Mouse (Mus musculus): Measurements from ENCODE around the gene Efnb2. TPM values are rescaled to one million over a fixed set of nuclear protein-coding genes. Genes with fewer than 3 reads are reported as not detected.

The Efnb2 gene
- polyA plus RNA-seq, 1 experiment = 161 TPM

DNA sequence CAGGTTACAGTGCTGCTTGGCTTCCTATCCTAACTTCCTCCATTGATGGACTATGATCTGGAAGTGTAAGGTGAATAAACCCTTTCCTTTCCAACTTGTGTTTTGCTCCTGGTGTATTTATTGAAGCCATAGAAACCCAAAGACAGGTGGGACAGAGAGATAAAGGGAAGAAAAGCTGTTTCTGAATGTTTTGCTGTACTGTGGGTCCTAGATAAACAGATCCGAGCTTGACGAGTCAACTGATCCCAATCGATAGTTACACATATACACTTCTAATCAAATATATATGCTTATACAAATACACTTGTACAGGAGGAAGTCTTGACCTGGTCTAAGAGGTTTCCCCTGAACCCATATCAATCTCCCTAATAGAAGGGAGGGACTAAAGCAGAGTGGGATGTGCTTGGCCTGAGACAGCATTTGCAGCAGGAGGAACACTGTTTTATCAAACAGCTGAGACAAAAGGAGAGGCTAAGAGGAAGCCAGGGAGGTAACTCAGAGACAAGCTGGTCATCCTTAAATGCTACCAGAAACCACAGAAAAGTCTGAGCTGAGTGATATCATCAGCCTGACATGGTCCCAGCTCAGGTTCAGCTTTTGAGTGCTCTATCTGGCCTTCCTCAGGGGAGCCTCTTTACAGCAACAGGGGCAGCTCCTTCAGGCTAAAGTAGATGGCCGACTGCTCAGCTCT is 77.6 kb downstream of the Efnb2 start:
- 82% methylated on average over 4 of the region's 4 CpGs for WGBS
- DNase-seq = no peak
- Histone ChIP-seq H3K4me3 (replicated peaks; ENCODE audit: extremely low read depth, low read depth, low read length) (no peak overlapping the region), H3K4me1 (ENCODE audit: control insufficient read depth, insufficient read depth, low read length) (no peaks in the 10 kb centered on the region)
- TF ChIP-seq CTCF (IDR thresholded peaks at IDR 0.05; ENCODE audit: insufficient read depth, low read length) = no peak
- TF ChIP-seq POLR2A (IDR thresholded peaks at IDR 0.05; ENCODE audit: borderline replicate concordance, extremely low read depth, low read depth, low read length) = no peak

DNA sequence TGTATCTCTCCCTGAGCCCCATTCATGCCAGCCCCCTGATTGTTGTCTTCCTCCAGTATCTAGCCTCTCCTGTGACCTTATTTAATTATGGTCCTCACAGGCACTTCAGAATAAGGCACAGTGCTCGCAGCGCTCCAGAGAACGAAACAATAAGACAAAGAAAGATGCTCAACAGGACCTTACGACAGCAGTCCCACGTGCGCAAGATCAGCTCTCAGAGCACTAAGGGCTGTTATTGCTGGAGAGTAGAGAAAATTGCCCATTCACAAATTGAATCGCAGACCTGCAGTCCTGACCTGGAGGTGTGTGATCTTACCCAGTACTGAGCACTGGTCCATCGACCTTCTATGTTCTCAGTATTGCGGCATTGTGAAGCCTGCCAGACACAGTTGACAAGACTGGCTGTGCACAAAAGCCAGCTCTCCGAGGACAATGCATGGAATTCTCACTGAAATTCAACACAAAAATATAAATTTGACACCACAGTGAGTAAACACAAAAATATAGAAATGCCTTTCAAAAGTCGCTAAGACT is 83.2 kb downstream of the Efnb2 start:
- H3K4me3 ChIP-seq (replicated peaks; ENCODE audit: extremely low read depth, low read depth, low read length) = no peak overlapping the region
- WGBS = 75% methylated on average over 11 of the region's 11 CpGs
- TF ChIP-seq CTCF (IDR thresholded peaks at IDR 0.05; ENCODE audit: insufficient read depth, low read length) (no peak), POLR2A (IDR thresholded peaks at IDR 0.05; ENCODE audit: borderline replicate concordance, extremely low read depth, low read depth, low read length) (no peak)
- DNase-seq = no peak
- peaks cover 4% of the 10 kb centered on the region; the same call in 1 of the 2 replicates for H3K4me1 ChIP-seq (ENCODE audit: control insufficient read depth, insufficient read depth, low read length)

DNA sequence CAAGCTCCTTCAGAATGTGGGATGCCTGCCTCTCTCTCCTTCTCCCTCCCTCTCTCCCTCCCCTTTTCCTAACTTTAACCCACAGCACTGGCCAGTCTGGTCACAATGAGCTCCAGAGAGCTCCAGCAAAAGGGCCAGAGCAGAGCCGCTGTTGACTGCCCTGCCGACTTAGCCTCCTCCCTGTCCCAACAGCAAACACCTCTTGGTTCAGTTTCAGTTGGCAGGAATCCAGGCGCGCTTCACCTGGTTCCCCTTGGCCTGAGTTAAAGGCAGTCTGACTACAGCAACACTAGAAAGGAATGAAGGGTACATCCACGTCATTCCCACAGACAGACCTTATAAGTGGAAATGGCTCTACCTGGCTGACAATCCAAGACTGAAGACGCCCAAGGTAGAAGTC is 84.2 kb downstream of the Efnb2 start:
- H3K4me3 ChIP-seq (replicated peaks; ENCODE audit: extremely low read depth, low read depth, low read length) = no peak overlapping the region
- DNase-seq = peak; percentile 58
- 68% methylated on average over 6 of the region's 6 CpGs for WGBS
- peaks cover 4% of the 10 kb centered on the region; the same call in 1 of the 2 replicates for H3K4me1 ChIP-seq (ENCODE audit: control insufficient read depth, insufficient read depth, low read length)
- TF ChIP-seq CTCF (IDR thresholded peaks at IDR 0.05; ENCODE audit: insufficient read depth, low read length) (no peak), POLR2A (IDR thresholded peaks at IDR 0.05; ENCODE audit: borderline replicate concordance, extremely low read depth, low read depth, low read length) (no peak; the same call in 1 of the 2 replicates)

DNA sequence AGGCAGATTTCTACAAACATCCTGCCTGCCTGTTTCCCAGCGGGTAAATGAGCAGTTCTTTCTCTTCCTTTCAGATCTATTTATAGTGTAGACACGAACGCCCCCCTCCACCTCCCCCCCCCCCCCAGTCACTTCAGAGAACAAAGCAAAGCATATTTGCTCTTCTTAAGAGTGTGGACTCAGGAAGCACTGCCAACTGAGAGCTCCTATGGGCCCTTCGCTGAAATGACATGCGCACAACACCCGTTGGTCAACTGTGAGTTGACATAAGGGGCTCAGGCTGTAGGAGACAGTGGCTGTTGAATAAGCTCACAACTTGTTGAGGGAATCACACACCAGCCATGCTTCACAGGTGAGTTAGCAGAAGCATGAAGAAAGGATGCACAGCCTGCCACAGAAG is 84.8 kb downstream of the Efnb2 start:
- TF ChIP-seq CTCF (IDR thresholded peaks at IDR 0.05; ENCODE audit: insufficient read depth, low read length) = no peak
- TF ChIP-seq POLR2A (IDR thresholded peaks at IDR 0.05; ENCODE audit: borderline replicate concordance, extremely low read depth, low read depth, low read length) = no peak
- Histone ChIP-seq H3K4me1 (ENCODE audit: control insufficient read depth, insufficient read depth, low read length) (peaks cover 4% of the 10 kb centered on the region; the same call in 1 of the 2 replicates), H3K4me3 (replicated peaks; ENCODE audit: extremely low read depth, low read depth, low read length) (peak overlapping the region; percentile 19)
- 25% methylated on average over 6 of the region's 6 CpGs for WGBS
- peak; percentile 43 for DNase-seq

DNA sequence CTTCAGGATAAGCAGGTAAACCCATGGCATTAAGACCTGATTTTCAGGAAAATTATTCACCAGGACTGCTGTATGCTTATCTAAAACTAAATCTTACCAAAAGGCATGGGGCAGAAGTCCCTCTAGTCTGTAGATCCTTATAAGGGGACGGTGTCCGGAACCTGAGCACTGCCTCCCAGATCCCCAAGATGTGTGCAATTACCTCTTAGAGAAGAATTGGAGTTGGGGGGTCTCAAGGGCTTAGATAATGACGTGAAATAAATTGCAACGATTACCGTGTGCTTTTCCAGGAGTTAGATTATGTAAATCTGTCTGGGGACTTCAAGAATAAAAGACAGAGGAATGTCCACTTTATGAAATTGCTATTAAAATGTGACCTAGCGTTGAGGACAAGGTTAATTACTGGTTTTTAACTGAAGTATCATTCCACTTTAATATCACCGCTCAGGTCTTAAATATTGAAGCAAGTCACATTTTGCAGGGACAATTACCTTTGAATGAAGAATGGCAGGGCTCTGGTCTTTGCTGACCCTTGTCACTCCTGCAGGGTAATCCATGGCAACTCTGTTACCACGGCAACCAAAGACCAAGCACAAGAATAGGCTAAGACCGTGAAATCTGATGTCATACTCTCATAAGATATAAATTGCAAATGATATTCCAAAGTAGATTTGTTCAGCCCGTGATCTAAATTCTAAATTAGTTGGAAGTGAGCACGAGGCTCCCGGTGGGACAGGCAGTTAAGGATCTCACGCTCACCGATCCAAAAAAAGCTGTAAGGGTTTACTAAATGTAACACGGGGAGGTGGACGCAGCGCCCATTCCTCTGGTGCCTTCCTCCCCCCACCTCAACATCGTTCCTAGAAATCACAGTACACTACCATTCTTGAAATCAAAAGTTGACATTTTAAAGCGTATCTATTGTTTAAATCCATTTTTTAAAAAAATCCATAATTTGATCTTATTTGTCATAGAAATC is 86.2 kb downstream of the Efnb2 start:
- WGBS = 92% methylated on average over 19 of the region's 19 CpGs
- no peak for DNase-seq
- TF ChIP-seq POLR2A (IDR thresholded peaks at IDR 0.05; ENCODE audit: borderline replicate concordance, extremely low read depth, low read depth, low read length) (no peak), CTCF (IDR thresholded peaks at IDR 0.05; ENCODE audit: insufficient read depth, low read length) (no peak)

DNA sequence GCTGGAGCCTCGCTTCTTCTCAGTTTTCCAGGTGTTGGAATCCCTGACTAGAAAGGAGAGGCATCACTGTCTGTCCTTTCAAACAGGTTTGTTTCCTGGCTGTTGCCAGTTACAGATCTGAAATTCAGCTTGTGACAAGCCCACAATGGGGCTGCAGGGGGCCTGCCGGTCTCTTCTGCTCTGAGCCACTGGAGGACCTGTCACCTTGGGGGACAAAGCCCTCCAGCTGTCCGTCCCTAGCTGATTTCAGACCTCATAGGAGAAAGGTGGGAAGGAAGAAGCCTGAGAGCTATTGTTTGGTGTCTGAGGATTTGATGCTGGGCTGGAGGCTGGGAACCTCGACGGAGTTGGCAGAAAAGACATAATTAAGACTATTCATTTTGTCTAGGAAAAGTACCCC is 88.8 kb downstream of the Efnb2 start:
- Histone ChIP-seq H3K4me3 (replicated peaks; ENCODE audit: extremely low read depth, low read depth, low read length) (no peak overlapping the region), H3K4me1 (ENCODE audit: control insufficient read depth, insufficient read depth, low read length) (peaks cover 4% of the 10 kb centered on the region; the same call in 1 of the 2 replicates)
- WGBS = 54% methylated on average over 5 of the region's 5 CpGs
- DNase-seq = no peak
- TF ChIP-seq POLR2A (IDR thresholded peaks at IDR 0.05; ENCODE audit: borderline replicate concordance, extremely low read depth, low read depth, low read length) (no peak), CTCF (IDR thresholded peaks at IDR 0.05; ENCODE audit: insufficient read depth, low read length) (no peak)

More for the DNA sequence above, 86.2 kb downstream of the Efnb2 start:
- no peak overlapping the region for H3K4me3 ChIP-seq (replicated peaks; ENCODE audit: extremely low read depth, low read depth, low read length)
- peaks cover 4% of the 10 kb centered on the region; the same call in 1 of the 2 replicates for H3K4me1 ChIP-seq (ENCODE audit: control insufficient read depth, insufficient read depth, low read length)

DNA sequence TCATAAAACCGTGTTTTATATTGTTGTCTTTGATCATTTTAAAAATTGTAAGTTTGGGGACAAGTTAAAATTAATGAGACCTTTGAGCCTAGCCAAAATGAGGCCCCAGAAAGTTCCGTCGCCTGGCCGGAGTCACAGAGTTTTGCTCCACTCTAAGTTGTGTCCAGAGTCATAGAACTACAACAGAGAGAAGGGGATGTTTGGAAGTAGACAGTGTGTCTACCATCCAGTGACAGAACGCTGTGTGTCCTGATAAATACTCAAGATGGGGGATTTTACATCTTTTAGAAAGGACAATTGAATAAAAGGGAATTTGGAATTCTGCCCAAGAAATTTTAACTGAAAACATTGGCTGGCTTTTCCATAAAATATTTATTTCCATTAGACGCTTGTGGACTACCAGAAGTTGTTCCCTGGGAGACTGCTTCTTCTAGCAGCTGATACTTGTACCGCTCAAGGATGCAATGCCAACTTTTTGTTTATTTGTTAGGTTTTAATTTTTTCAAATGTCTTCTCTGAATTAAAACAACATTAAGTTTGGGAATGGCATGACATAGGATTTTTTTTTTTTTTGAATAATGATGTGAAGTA is 89.3 kb downstream of the Efnb2 start:
- WGBS = 78% methylated on average over 7 of the region's 7 CpGs
- no peak for DNase-seq
- Histone ChIP-seq H3K4me1 (ENCODE audit: control insufficient read depth, insufficient read depth, low read length) (peaks cover 4% of the 10 kb centered on the region; the same call in 1 of the 2 replicates), H3K4me3 (replicated peaks; ENCODE audit: extremely low read depth, low read depth, low read length) (no peak overlapping the region)
- TF ChIP-seq POLR2A (IDR thresholded peaks at IDR 0.05; ENCODE audit: borderline replicate concordance, extremely low read depth, low read depth, low read length) = no peak
- no peak for TF ChIP-seq CTCF (IDR thresholded peaks at IDR 0.05; ENCODE audit: insufficient read depth, low read length)

DNA sequence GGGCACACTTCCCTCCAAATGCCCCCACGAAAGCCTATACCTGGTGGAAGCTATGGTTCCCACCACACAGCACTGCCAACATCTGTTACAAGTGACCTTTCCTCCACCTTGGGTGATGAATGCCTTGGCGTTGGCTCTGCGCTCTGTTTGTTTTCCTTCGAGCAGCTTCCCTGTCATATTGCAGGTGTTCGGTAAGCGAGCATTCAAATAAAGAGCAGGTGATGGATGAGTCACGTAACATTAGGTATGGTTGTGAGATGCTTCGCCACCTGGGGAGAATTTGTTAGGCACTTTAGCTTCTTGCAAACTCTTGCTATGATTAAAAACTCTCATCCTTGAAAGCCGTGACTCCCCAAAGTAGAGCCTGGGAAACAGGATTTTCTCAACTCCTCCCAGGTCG is 91.8 kb downstream of the Efnb2 start:
- Histone ChIP-seq H3K4me3 (replicated peaks; ENCODE audit: extremely low read depth, low read depth, low read length) (no peak overlapping the region), H3K4me1 (ENCODE audit: control insufficient read depth, insufficient read depth, low read length) (no peaks in the 10 kb centered on the region)
- WGBS = 85% methylated on average over 10 of the region's 10 CpGs
- no peak for DNase-seq
- no peak for TF ChIP-seq POLR2A (IDR thresholded peaks at IDR 0.05; ENCODE audit: borderline replicate concordance, extremely low read depth, low read depth, low read length)
- no peak for TF ChIP-seq CTCF (IDR thresholded peaks at IDR 0.05; ENCODE audit: insufficient read depth, low read length)

DNA sequence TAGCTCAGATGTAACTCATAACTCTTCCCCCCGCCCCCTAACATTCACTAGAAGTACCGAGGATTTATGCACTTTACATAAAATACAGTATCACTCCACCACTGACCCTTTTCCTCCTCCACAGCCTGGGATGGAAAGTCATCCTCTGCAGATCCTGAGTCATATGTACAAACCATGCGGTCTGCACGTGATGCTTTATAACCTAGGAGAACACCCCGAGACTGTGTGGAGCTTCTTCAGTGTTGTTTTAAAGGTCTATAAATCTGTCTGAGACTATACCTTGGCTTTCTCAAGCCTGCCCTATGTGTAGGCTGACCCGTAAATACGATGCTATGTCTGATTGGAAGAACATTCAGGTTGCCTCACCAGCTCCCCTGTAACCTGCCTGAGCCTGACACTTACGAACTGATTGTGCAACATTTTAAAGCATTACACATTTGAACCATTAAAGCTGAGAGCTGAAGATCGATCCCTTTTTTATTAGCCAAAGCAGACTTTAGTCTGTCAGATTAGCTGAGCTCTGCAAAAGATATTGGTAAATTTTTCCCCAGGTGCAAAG is 92.7 kb downstream of the Efnb2 start:
- TF ChIP-seq POLR2A (IDR thresholded peaks at IDR 0.05; ENCODE audit: borderline replicate concordance, extremely low read depth, low read depth, low read length) = no peak
- TF ChIP-seq CTCF (IDR thresholded peaks at IDR 0.05; ENCODE audit: insufficient read depth, low read length) = no peak
- no peak overlapping the region for H3K4me3 ChIP-seq (replicated peaks; ENCODE audit: extremely low read depth, low read depth, low read length)
- DNase-seq = no peak
- H3K4me1 ChIP-seq (ENCODE audit: control insufficient read depth, insufficient read depth, low read length) = no peaks in the 10 kb centered on the region
- WGBS = 86% methylated on average over 9 of the region's 9 CpGs

Other genes with a start within 250 kb of the Efnb2 start
- gene Arglu1, start 29.3 kb upstream of the Efnb2 start, polyA plus RNA-seq (2012; rRNA removed) = 27.3 and 50.2 TPM in 2 replicates

Measured in lung, adult 2 months (tissue).